Mouse (Mus musculus) midbrain, embryonic 14.5 days (tissue): ENCODE data around the gene Insyn1. TPM values are rescaled to one million over a fixed set of nuclear protein-coding genes. Genes with fewer than 3 reads are reported as not detected.

ENCODE experiments used
- ATAC-seq: fragments of 200-750 bp; cut with Nextera tagmentation; 2 replicates; pipeline ENCODE4 v1.8.0; 2017; ENCODE audit warnings: moderate number of reproducible peaks, moderate library complexity; ENCODE audit not compliant: low FRiP score, low TSS enrichment
- DNase-seq: peaks from one replicate; pipeline ENCODE4 v3.0.0-alpha.2; 2015
- H3K27ac ChIP-seq: fragments of 300-500 bp; sonication (generic); replicated peaks from 2 replicates; pipeline ENCODE4 v1.5.1; 2014; ENCODE audit warnings: mild to moderate bottlenecking, low read depth, low read length, moderate library complexity
- H3K27me3 ChIP-seq: fragments of 300-500 bp; sonication (generic); 2 replicates; pipeline ENCODE4 v1.6.1; 2014; ENCODE audit warnings: low read length, control low read depth, mixed read lengths; ENCODE audit not compliant: control insufficient read depth, insufficient read depth
- H3K36me3 ChIP-seq: fragments of 300-500 bp; sonication (generic); 2 replicates; pipeline ENCODE4 v1.6.1; 2014; ENCODE audit warnings: low read length, control low read depth; ENCODE audit not compliant: control insufficient read depth, insufficient read depth
- H3K4me1 ChIP-seq: fragments of 300-500 bp; sonication (generic); 2 replicates; pipeline ENCODE4 v1.6.1; 2014; ENCODE audit warnings: mild to moderate bottlenecking, antibody characterized with exemption, low read length, control low read depth; ENCODE audit not compliant: control insufficient read depth, insufficient read depth
- H3K4me2 ChIP-seq: fragments of 300-500 bp; sonication (generic); 2 replicates; pipeline ENCODE4 v1.6.1; 2014; ENCODE audit warnings: mild to moderate bottlenecking, low read length, moderate library complexity
- H3K4me3 ChIP-seq: fragments of 300-500 bp; sonication (generic); replicated peaks from 2 replicates; pipeline ENCODE4 v1.5.1; 2014; ENCODE audit warnings: low read depth, low read length
- H3K9ac ChIP-seq: fragments of 300-500 bp; sonication (generic); replicated peaks from 2 replicates; pipeline ENCODE4 v1.6.1; 2014; ENCODE audit warnings: mild to moderate bottlenecking, low read length, moderate library complexity
- H3K9me3 ChIP-seq: fragments of 300-500 bp; sonication (generic); 2 replicates; pipeline ENCODE4 v1.6.1; 2016; ENCODE audit warnings: low read length, control low read depth, mixed read lengths; ENCODE audit not compliant: control insufficient read depth
- WGBS: fragments of 180-500 bp; shearing (Covaris S2); extraction: QIAGEN DNeasy Blood & Tissue Kit; methylation state at CpG from one replicate; pipeline ENCODE4 v1.1.7; 2014; 5-methylcytosine and 5-hydroxymethylcytosine counted together
- polyA plus RNA-seq: library from polyadenylated mRNA; unstranded; fragments of >200 nt; fragmentation: Nextera tagmentation; extraction: Ambion mirVana; gene quantifications from 2 replicates; pipeline ENCODE4 v1.2.1, GENCODE M21; 2014

Gene Insyn1
- 10.5 and 21.2 TPM in 2 replicates for polyA plus RNA-seq

DNA sequence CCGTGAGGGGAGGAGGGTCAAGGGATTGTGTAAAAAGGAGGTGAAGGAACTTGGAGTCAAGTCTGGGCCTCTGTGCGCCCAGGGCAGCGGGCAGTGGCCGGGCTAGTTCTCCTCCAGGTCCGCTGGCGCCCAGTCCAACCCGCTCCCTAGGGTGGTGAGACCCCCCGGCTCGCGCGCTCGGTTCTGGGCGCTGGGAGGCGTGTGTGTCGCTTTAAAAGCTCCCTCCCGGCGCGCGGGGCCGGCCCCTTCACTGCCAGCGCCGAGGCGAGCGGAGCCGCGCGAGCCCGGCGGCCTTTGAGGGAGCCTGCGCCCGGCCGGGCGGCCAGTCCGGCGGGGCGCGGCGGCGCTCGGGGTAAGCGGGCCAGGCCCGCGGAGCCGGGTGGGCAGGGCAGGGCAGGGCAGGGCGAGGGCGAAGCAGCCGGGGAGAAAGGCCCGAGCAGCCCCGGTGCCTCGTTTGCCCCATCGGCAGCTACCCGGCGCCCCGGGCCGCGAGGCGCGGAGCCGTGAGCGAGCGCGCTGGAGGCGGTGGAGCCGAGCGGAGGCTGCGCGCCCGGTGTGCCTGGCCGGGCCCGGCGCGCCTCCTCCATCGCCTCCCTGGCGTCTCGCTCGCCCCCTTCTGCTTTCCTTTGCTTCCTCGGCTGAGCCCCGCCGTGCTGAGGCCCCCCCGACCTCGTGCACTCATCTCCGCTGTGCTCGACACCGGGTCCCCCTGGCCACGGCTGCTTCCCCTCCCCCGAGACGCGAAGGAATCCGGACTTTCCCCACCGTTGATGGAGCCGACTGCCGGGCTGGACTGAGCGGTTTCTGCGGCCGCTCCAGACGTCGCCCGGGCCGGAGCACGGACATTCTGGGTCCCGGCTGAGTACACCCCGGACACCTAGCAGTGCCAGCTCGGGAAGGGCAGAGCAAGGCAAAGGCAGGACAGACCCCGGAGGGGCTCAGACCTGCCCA is at the start of gene Insyn1:
TSS of gene Insyn1 (plus strand) at position 753 of the 951 bp plus-strand sequence.
- peaks cover 24% of the 10 kb centered on the region for H3K4me1 ChIP-seq
- under 1% methylated on average over 85 of the region's 104 CpGs for WGBS
- peak within 1 kb of the TSS; percentile 71 for H3K4me3 ChIP-seq
- H3K36me3 ChIP-seq, result 0 out of 2 replicates have a peak, but pooled peaks cover 2% of the 10 kb centered on the region
- ATAC-seq (peak; percentile 77), DNase-seq (peak; percentile 89)
- peaks cover 11% of the 10 kb centered on the region; the same call in 1 of the 2 replicates for H3K27me3 ChIP-seq
- no peaks in the 10 kb centered on the region for H3K9me3 ChIP-seq
- peak within 1 kb of the TSS; percentile 91 for H3K9ac ChIP-seq
- peak within 1 kb of the TSS; percentile 93 for H3K27ac ChIP-seq
- H3K4me2 ChIP-seq, result peak within 1 kb of the TSS; percentile 93

DNA sequence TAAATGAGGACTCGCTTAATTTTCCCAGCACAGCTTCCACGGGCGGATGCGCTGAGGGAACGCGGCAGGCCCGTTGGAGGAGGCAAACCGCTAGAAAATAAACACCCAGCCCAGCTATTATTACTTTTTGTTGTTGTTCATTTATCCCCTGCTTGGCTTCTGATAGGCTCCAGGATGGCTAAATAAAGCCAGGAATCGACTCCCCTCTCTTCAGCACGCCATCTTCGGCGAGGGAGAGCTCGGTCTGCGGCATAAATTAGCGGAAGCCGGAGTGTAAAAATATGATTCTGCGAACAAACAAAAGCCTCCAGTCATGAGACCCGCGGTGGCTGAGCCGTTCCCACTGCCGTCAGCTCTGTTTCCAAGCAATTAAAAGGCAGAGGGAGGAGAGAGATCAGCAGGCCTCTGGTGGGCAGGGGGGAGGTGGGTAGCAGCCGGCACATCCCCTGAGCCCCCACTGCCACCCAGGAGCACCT is 49.4 kb upstream of the Insyn1 start:
- no peaks in the 10 kb centered on the region for H3K9me3 ChIP-seq
- H3K27me3 ChIP-seq, result no peaks in the 10 kb centered on the region
- H3K9ac ChIP-seq, result no peak overlapping the region
- H3K4me2 ChIP-seq, result 0 out of 2 replicates have a peak overlapping the region, but pooled peaks have one; percentile 3
- ATAC-seq, result no peak
- DNase-seq, result peak; percentile 68
- H3K4me3 ChIP-seq, result no peak overlapping the region
- peak overlapping the region; percentile 77 for H3K27ac ChIP-seq
- no peaks in the 10 kb centered on the region for H3K36me3 ChIP-seq
- peaks cover 33% of the 10 kb centered on the region for H3K4me1 ChIP-seq
- 46% methylated on average over 22 of the region's 22 CpGs for WGBS

DNA sequence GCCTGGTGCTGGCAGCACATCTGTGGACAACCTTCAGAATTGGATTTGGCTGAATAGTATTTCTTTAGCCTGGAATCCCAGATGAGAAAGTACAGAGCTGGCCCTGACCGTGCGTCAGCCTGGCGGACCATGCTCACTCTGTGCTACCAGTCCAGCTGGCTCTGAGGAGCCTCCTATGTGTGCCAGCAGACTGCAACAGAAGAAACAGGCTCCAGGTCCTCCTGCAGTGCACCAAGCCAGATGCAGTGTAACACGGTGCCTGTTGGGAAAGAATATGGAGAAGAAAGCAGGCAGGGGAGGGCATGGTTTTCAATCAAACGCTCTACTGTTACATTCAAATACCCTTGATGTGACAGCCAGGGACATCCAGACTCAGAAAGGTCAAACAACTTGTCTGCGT is 48.3 kb upstream of the Insyn1 start:
- DNase-seq (no peak), ATAC-seq (no peak)
- Histone ChIP-seq H3K4me1 (peaks cover 33% of the 10 kb centered on the region), H3K4me3 (no peak overlapping the region), H3K27me3 (no peaks in the 10 kb centered on the region), H3K36me3 (no peaks in the 10 kb centered on the region), H3K27ac (peak overlapping the region; percentile 77; the same call in 1 of the 2 replicates), H3K9ac (no peak overlapping the region), H3K4me2 (no peak overlapping the region), H3K9me3 (no peaks in the 10 kb centered on the region)
- WGBS, result 69% methylated on average over 6 of the region's 6 CpGs

DNA sequence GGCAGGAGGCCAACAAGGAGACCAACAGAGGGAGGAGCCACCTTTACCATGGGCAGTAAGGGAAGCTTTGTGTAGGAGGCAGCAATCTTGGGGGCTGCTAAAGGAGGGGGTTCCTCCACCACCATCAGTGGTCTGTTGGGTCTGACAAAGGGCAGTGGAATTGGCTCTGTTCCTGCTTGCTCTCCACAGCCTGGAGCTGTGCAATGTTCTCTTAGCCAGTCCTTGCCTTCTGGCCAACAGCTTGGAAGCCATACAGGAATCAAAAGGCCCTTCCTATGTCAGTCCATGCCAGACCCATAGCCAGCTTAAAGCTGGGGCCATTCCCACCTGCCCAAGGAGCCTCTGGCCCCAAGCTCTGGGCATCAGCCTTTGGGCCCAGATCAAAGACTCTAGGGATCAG is 47.8 kb upstream of the Insyn1 start:
- peaks cover 33% of the 10 kb centered on the region for H3K4me1 ChIP-seq
- ATAC-seq (no peak), DNase-seq (no peak)
- no peak overlapping the region for H3K4me2 ChIP-seq
- no peak overlapping the region for H3K9ac ChIP-seq
- H3K27me3 ChIP-seq, result no peaks in the 10 kb centered on the region
- no peaks in the 10 kb centered on the region for H3K36me3 ChIP-seq
- H3K27ac ChIP-seq, result no peak overlapping the region
- no peak overlapping the region for H3K4me3 ChIP-seq
- H3K9me3 ChIP-seq, result no peaks in the 10 kb centered on the region

DNA sequence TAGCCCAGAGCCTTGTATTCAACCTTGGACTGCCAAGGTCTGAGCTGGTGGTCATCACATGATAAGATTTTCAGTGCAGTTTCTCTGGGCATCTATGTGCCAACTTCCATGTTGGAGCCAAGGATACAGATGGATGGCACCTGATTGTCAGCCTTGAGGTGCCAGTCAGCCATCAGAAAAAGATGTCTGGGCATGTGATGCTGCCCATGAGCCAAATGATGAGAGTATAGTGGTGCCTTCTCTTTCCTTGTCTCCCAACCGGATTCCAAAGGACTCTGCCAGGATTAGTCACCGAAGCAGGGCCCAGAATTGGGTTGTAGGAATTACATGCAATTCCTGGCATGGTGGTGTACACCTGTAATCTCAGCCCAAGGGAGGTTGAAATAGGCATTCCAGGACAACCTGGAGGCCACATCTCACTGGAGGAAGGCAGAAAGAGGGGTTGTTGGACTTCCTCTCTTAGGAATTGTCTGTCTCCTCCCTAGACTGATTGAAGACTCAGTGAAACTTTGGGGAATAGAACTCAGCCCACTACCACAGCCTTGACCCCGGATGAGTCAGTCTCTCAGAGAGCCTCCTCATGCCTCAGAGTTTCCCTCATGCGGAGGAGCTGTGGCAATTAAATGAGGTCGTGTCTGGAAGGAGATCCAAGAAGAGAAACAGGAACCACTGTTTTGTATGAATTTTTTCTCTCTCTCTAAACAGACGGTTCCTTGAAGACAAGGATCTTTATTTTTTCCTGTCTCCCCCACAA is 46.9 kb upstream of the Insyn1 start:
- 83% methylated on average over 6 of the region's 6 CpGs for WGBS
- no peak for ATAC-seq
- DNase-seq, result no peak
- no peaks in the 10 kb centered on the region for H3K27me3 ChIP-seq
- H3K27ac ChIP-seq, result no peak overlapping the region
- no peaks in the 10 kb centered on the region for H3K36me3 ChIP-seq
- H3K4me2 ChIP-seq, result no peak overlapping the region
- H3K9me3 ChIP-seq, result no peaks in the 10 kb centered on the region
- peaks cover 33% of the 10 kb centered on the region for H3K4me1 ChIP-seq
- no peak overlapping the region for H3K4me3 ChIP-seq
- H3K9ac ChIP-seq, result no peak overlapping the region

DNA sequence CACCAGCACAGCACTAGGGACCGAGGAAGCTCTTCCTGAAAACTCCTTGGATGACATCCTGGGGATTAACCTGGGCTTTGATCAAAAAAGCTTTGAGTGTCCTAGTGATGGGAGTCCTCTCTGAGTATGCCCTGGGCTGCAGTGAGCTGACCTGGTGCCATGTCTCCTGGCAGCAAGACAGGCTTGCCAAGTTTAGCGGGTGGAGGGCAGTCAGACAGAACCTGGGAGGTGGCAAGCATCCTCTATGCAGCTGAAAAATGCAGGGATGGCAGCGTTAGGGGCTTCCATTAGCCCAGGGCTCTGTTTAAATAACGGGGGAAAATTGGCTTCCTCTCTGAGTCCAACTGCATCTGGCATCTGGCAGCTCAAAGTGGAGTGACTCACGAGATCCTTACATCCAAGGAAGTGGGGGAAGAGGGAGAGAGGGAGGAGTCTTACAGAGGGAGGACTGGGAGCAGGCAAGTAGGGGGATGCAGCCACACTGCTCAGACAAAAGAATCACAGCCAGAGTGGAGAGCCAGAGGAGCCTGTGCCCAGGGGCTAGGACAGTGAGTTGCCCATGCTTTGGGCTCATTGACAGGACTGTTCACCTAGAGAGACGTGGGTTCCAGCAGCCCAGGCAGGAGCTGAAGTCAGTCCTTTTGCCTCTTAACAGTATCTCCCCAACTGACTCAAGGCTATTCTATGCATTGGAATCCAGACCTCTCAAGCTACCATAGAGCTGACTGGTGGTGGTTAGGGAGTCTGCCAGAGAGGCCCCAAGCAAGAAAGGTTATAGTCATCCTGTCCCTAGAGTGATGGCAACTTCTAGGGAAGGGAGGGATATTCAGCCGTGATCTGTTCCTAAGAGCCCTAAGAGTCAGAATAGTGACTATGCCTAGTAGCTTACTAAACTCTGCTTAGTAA is 46.0 kb upstream of the Insyn1 start:
- 50% methylated on average over 7 of the region's 7 CpGs for WGBS
- Histone ChIP-seq H3K4me2 (no peak overlapping the region), H3K9me3 (no peaks in the 10 kb centered on the region), H3K9ac (no peak overlapping the region), H3K36me3 (no peaks in the 10 kb centered on the region), H3K4me1 (peaks cover 32% of the 10 kb centered on the region), H3K4me3 (no peak overlapping the region), H3K27ac (peak overlapping the region; percentile 60), H3K27me3 (no peaks in the 10 kb centered on the region)
- DNase-seq, result no peak
- ATAC-seq, result no peak

DNA sequence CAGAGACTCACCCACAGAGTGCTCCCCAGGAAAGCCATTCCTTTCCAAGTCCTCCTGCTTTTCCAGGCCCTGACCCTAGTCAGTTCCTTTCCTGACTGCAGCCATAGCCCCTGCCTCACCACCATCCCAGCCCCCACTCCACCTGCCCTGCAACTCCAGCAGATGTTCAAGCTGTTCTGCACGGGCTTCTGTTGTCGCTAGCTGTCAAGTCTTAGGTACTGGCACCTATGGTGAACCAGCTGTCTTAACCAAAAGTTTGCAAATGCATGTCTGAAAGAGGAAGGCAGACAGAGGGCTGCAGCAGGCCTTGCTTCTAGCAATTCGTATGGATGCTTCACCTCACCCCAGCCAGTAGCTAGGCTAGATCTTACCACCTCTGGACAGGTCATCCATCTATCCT is 45.3 kb upstream of the Insyn1 start:
- Histone ChIP-seq H3K9ac (no peak overlapping the region), H3K27me3 (no peaks in the 10 kb centered on the region), H3K9me3 (no peaks in the 10 kb centered on the region), H3K36me3 (no peaks in the 10 kb centered on the region), H3K4me3 (no peak overlapping the region), H3K27ac (no peak overlapping the region), H3K4me2 (no peak overlapping the region), H3K4me1 (peaks cover 25% of the 10 kb centered on the region)
- ATAC-seq (no peak), DNase-seq (no peak)
- 76% methylated on average over 3 of the region's 3 CpGs for WGBS

DNA sequence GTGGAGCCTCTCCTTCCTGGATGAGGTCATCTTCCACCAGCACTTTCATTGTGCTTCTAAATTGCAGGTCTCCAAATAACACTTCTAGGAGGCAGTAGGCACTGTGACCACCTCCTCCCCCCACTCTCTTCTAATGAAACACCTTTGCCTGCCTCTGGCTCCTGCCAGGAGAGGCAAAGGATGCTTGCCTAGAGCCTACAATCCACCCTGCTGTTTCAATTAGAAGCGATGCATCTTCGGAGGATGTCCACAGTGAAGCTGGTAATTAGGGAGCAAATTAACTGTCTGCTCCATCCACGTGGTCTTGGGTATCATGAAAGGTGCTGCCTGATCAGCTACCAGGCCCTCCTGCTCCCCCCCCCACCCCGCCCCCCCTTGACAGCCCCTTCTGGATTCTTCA is 41.6 kb upstream of the Insyn1 start:
- 45% methylated on average over 4 of the region's 4 CpGs for WGBS
- H3K9me3 ChIP-seq, result no peaks in the 10 kb centered on the region
- no peak overlapping the region for H3K27ac ChIP-seq
- no peak for DNase-seq
- no peak for ATAC-seq
- H3K4me1 ChIP-seq, result peaks cover 6% of the 10 kb centered on the region; the same call in 1 of the 2 replicates
- no peak overlapping the region for H3K9ac ChIP-seq
- H3K36me3 ChIP-seq, result no peaks in the 10 kb centered on the region
- H3K27me3 ChIP-seq, result no peaks in the 10 kb centered on the region
- H3K4me2 ChIP-seq, result no peak overlapping the region
- H3K4me3 ChIP-seq, result no peak overlapping the region
